Mouse (Mus musculus) megakaryocyte, embryonic 14.5 days (primary cell): ENCODE measurements at regions not wholly inside any gene's neighbourhood (a gene's known extent, or its start where the extent isn't known, plus 50 kb on each side); places are given as distances from the start of the nearest gene placed in this dataset.

ENCODE experiments used
- FLI1 ChIP-seq: IDR thresholded peaks from 2 replicates; pipeline ENCODE4 v1.6.1; 2012; ENCODE audit warnings: low read length, inconsistent platforms, mixed read lengths
- GATA1 ChIP-seq: IDR thresholded peaks from 3 replicates; pipeline ENCODE4 v1.6.1; 2012; ENCODE audit warnings: mixed read lengths, low read length, inconsistent platforms, borderline replicate concordance

GRCm38 (mm10) chr5:97656167-97656924, 199.5 kb upstream of the Gk2 start:
- no peak for TF ChIP-seq GATA1
- no peak for TF ChIP-seq FLI1
